Mouse (Mus musculus): ENCODE measurements at regions not wholly inside any gene's neighbourhood (a gene's known extent, or its start where the extent isn't known, plus 50 kb on each side); places are given as distances from the start of the nearest gene placed in this dataset.

DNA sequence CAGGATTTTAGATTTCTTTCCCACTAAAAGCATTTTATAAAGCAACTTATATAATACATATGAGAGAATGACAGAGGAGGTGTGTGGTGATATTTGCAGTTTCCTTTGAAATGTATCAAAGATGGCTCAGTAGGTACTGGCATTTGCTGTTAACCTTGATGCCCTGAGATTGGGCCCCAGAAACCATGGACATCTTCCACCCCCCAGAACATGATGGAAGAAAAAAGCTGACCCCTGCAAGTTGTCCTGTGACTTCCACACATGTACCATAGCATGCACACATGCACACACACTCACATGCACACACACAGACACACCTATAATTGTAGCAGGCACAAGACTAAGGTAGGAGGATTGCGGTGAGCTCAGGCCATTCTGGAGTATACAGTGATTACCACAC is 171.4 kb downstream of the Usp46 start:
- TF ChIP-seq CTCF (IDR thresholded peaks at IDR 0.05; ENCODE audit: low read depth, low read length): no peak
- TF ChIP-seq GATA2 (IDR thresholded peaks at IDR 0.05; ENCODE audit: borderline replicate concordance, low read depth, low read length): no peak
- no peak for TF ChIP-seq POLR2AphosphoS5 (IDR thresholded peaks at IDR 0.05; ENCODE audit: insufficient replicate concordance, low read depth, low read length)

Data from G1E (cell line).